Mouse (Mus musculus): ENCODE measurements around the gene Gm10318. TPM values are rescaled to one million over a fixed set of nuclear protein-coding genes. Genes with fewer than 3 reads are reported as not detected.

Gm10318 gene
- polyA plus RNA-seq, 1 experiment from 2014 or later, result not detected

GRCm38 (mm10) chr10:77900903-77901818, 48.5 kb downstream of the Gm10318 start:
- Histone ChIP-seq H3K27me3 (0 out of 2 replicates have a peak, but pooled peaks cover 6% of the 10 kb centered on the region), H3K4me3 (replicated peaks) (peak overlapping the region; percentile 68), H3K9ac (peak overlapping the region; percentile 61)

GRCm38 (mm10) chr10:77901871-77902210, 49.2 kb downstream of the Gm10318 start:
- no peak overlapping the region for H3K27ac ChIP-seq
- WGBS, result 1% methylated on average over 14 of the region's 14 CpGs
- no peaks in the 10 kb centered on the region for H3K36me3 ChIP-seq
- H3K4me2 ChIP-seq, result peak overlapping the region; percentile 80
- H3K9me3 ChIP-seq (replicated peaks), result no peaks in the 10 kb centered on the region
- H3K4me3 ChIP-seq (replicated peaks), result peak overlapping the region; percentile 68
- peak overlapping the region; percentile 61 for H3K9ac ChIP-seq
- peaks cover 13% of the 10 kb centered on the region for H3K4me1 ChIP-seq
- ATAC-seq (replicated peaks; ENCODE audit: low FRiP score), result peak; percentile 55
- 0 out of 2 replicates have a peak, but pooled peaks cover 6% of the 10 kb centered on the region for H3K27me3 ChIP-seq

More at GRCm38 (mm10) chr10:77900903-77901818, 48.5 kb downstream of the Gm10318 start:
- Histone ChIP-seq H3K36me3 (no peaks in the 10 kb centered on the region), H3K9me3 (replicated peaks) (no peaks in the 10 kb centered on the region), H3K27ac (no peak overlapping the region), H3K4me2 (peak overlapping the region; percentile 80), H3K4me1 (peaks cover 13% of the 10 kb centered on the region)
- 82% methylated on average over 27 of the region's 27 CpGs for WGBS
- no peak for ATAC-seq (replicated peaks; ENCODE audit: low FRiP score)

- Histone ChIP-seq H3K4me3 (replicated peaks) (peak within 1 kb of the TSS; percentile 68), H3K9me3 (replicated peaks) (no peaks in the 10 kb centered on the region), H3K9ac (peak within 1 kb of the TSS; percentile 61), H3K27ac (no peak within 1 kb of the TSS), H3K4me1 (peaks cover 13% of the 10 kb centered on the region), H3K36me3 (no peaks in the 10 kb centered on the region), H3K27me3 (0 out of 2 replicates have a peak, but pooled peaks cover 6% of the 10 kb centered on the region), H3K4me2 (peak within 1 kb of the TSS; percentile 80)
- WGBS, result 1% methylated on average over 33 of the region's 46 CpGs
- ATAC-seq (replicated peaks; ENCODE audit: low FRiP score), result peak; percentile 87
These were observed 49.7 kb downstream of the Gm10318 start, which contains the start of gene Lrrc3 for GRCm38 (mm10) chr10:77902211-77902893. Gene Lrrc3 (minus strand): TSS chr10:77902536.

GRCm38 (mm10) chr10:77902894-77903715, 50.4 kb downstream of the Gm10318 start:
- H3K27me3 ChIP-seq, result 0 out of 2 replicates have a peak, but pooled peaks cover 6% of the 10 kb centered on the region
- WGBS, result 5% methylated on average over 34 of the region's 35 CpGs
- no peaks in the 10 kb centered on the region for H3K9me3 ChIP-seq (replicated peaks)
- ATAC-seq (replicated peaks; ENCODE audit: low FRiP score), result peak; percentile 83
- peak overlapping the region; percentile 80 for H3K4me2 ChIP-seq
- H3K27ac ChIP-seq, result no peak overlapping the region
- no peaks in the 10 kb centered on the region for H3K36me3 ChIP-seq
- H3K9ac ChIP-seq, result no peak overlapping the region
- peak overlapping the region; percentile 68 for H3K4me3 ChIP-seq (replicated peaks)
- H3K4me1 ChIP-seq, result peaks cover 13% of the 10 kb centered on the region

Other genes starting within 250 kb of the Gm10318 start
- 332 TPM in 2 replicates for gene Sumo3, start 246.8 kb upstream of the Gm10318 start, polyA plus RNA-seq (2015; fragmentation: Nextera tagmentation; extraction: Ambion mirVana)
- 3.6 and 6.3 TPM in 2 replicates for gene Gm49325, start 246.7 kb upstream of the Gm10318 start, polyA plus RNA-seq (2015; fragmentation: Nextera tagmentation; extraction: Ambion mirVana)
- 71.9 and 72.0 TPM in 2 replicates for gene Ube2g2, start 230.6 kb upstream of the Gm10318 start, polyA plus RNA-seq (2015; fragmentation: Nextera tagmentation; extraction: Ambion mirVana)
- 0.50 and 0.90 TPM in 2 replicates for gene Tspear, start 166.3 kb upstream of the Gm10318 start, polyA plus RNA-seq (2015; fragmentation: Nextera tagmentation; extraction: Ambion mirVana)
- gene Gm19402, start 162.1 kb upstream of the Gm10318 start, polyA plus RNA-seq (2015; fragmentation: Nextera tagmentation; extraction: Ambion mirVana), result not detected in 2 replicates
- gene Gm9508, start 155.6 kb upstream of the Gm10318 start, polyA plus RNA-seq (2015; fragmentation: Nextera tagmentation; extraction: Ambion mirVana), result not detected in 2 replicates
- not detected in 2 replicates for gene Gm10272, start 146.2 kb upstream of the Gm10318 start, polyA plus RNA-seq (2015; fragmentation: Nextera tagmentation; extraction: Ambion mirVana)
- gene Gm10024, start 141.4 kb upstream of the Gm10318 start, polyA plus RNA-seq (2015; fragmentation: Nextera tagmentation; extraction: Ambion mirVana), result not detected in 2 replicates
- not detected in 2 replicates for gene Gm10142, start 137.1 kb upstream of the Gm10318 start, polyA plus RNA-seq (2015; fragmentation: Nextera tagmentation; extraction: Ambion mirVana)
- not detected in 2 replicates for gene Krtap12-1, start 132.3 kb upstream of the Gm10318 start, polyA plus RNA-seq (2015; fragmentation: Nextera tagmentation; extraction: Ambion mirVana)
- not detected in 2 replicates for gene Gm10100, start 126.4 kb upstream of the Gm10318 start, polyA plus RNA-seq (2015; fragmentation: Nextera tagmentation; extraction: Ambion mirVana)
- not detected in 2 replicates for gene Gm18596, start 110.2 kb upstream of the Gm10318 start, polyA plus RNA-seq (2015; fragmentation: Nextera tagmentation; extraction: Ambion mirVana)
- not detected in 2 replicates for gene Gm9736, start 101.5 kb upstream of the Gm10318 start, polyA plus RNA-seq (2015; fragmentation: Nextera tagmentation; extraction: Ambion mirVana)
- not detected in 2 replicates for gene Gm3233, start 93.2 kb upstream of the Gm10318 start, polyA plus RNA-seq (2015; fragmentation: Nextera tagmentation; extraction: Ambion mirVana)
- gene Gm3238, start 81.5 kb upstream of the Gm10318 start, polyA plus RNA-seq (2015; fragmentation: Nextera tagmentation; extraction: Ambion mirVana), result not detected in 2 replicates
- gene Gm7138, start 75.9 kb upstream of the Gm10318 start, polyA plus RNA-seq (2015; fragmentation: Nextera tagmentation; extraction: Ambion mirVana), result not detected in 2 replicates
- not detected in 2 replicates for gene Gm3250, start 70.3 kb upstream of the Gm10318 start, polyA plus RNA-seq (2015; fragmentation: Nextera tagmentation; extraction: Ambion mirVana)
- gene Gm7137, start 64.7 kb upstream of the Gm10318 start, polyA plus RNA-seq (2015; fragmentation: Nextera tagmentation; extraction: Ambion mirVana), result not detected in 2 replicates
- not detected in 2 replicates for gene Gm9639, start 57.8 kb upstream of the Gm10318 start, polyA plus RNA-seq (2015; fragmentation: Nextera tagmentation; extraction: Ambion mirVana)
- gene Gm19668, start 53.7 kb upstream of the Gm10318 start, polyA plus RNA-seq (2015; fragmentation: Nextera tagmentation; extraction: Ambion mirVana), result not detected in 2 replicates
- gene Gm9507, start 41.0 kb upstream of the Gm10318 start, polyA plus RNA-seq (2015; fragmentation: Nextera tagmentation; extraction: Ambion mirVana), result not detected in 2 replicates
- gene Gm2696, start 38.2 kb upstream of the Gm10318 start, polyA plus RNA-seq (2015; fragmentation: Nextera tagmentation; extraction: Ambion mirVana), result not detected in 2 replicates
- gene Krtap10-4, start 25.8 kb upstream of the Gm10318 start, polyA plus RNA-seq (2015; fragmentation: Nextera tagmentation; extraction: Ambion mirVana), result not detected in 2 replicates
- not detected in 2 replicates for gene Krtap10-10, start 16.9 kb upstream of the Gm10318 start, polyA plus RNA-seq (2015; fragmentation: Nextera tagmentation; extraction: Ambion mirVana)
- not detected in 2 replicates for gene Gm36176, start 6.1 kb upstream of the Gm10318 start, polyA plus RNA-seq (2015; fragmentation: Nextera tagmentation; extraction: Ambion mirVana)
- gene Gm3285, start 9.1 kb downstream of the Gm10318 start, polyA plus RNA-seq (2015; fragmentation: Nextera tagmentation; extraction: Ambion mirVana), result not detected in 2 replicates
- 3.8 and 4.8 TPM in 2 replicates for gene Lrrc3, start 49.7 kb downstream of the Gm10318 start, polyA plus RNA-seq (2015; fragmentation: Nextera tagmentation; extraction: Ambion mirVana)
- 0.32 and 0.97 TPM in 2 replicates for gene Trpm2, start 117.7 kb downstream of the Gm10318 start, polyA plus RNA-seq (2015; fragmentation: Nextera tagmentation; extraction: Ambion mirVana)
- 29.5 and 32.1 TPM in 2 replicates for gene 1810043G02Rik, start 125.7 kb downstream of the Gm10318 start, polyA plus RNA-seq (2015; fragmentation: Nextera tagmentation; extraction: Ambion mirVana)
- gene Pfkl, start 157.2 kb downstream of the Gm10318 start, polyA plus RNA-seq (2015; fragmentation: Nextera tagmentation; extraction: Ambion mirVana), result 149 and 164 TPM in 2 replicates
- gene Dnmt3l, start 189.1 kb downstream of the Gm10318 start, polyA plus RNA-seq (2015; fragmentation: Nextera tagmentation; extraction: Ambion mirVana), result 0.68 and 1.1 TPM in 2 replicates
- 1.6 TPM in 2 replicates for gene Aire, start 190.8 kb downstream of the Gm10318 start, polyA plus RNA-seq (2015; fragmentation: Nextera tagmentation; extraction: Ambion mirVana)
- gene Icosl, start 216.4 kb downstream of the Gm10318 start, polyA plus RNA-seq (2015; fragmentation: Nextera tagmentation; extraction: Ambion mirVana), result 5.6 and 7.1 TPM in 2 replicates

Data from kidney, embryonic 15.5 days (tissue).